Mouse (Mus musculus): ENCODE data around the gene Cers6. TPM values are rescaled to one million over a fixed set of nuclear protein-coding genes. Genes with fewer than 3 reads are reported as not detected.

Gene Cers6
- polyA plus RNA-seq, 3 experiments from 2014 or later, result 1.8 to 3.8 (median 3.0) TPM

GRCm38 (mm10) chr2:69071440-69072235 lies 210.4 kb downstream of the Cers6 start:
- no peak for ATAC-seq

- ATAC-seq, result no peak
Observed at GRCm38 (mm10) chr2:69077189-69077588, 215.9 kb downstream of the Cers6 start.

DNA sequence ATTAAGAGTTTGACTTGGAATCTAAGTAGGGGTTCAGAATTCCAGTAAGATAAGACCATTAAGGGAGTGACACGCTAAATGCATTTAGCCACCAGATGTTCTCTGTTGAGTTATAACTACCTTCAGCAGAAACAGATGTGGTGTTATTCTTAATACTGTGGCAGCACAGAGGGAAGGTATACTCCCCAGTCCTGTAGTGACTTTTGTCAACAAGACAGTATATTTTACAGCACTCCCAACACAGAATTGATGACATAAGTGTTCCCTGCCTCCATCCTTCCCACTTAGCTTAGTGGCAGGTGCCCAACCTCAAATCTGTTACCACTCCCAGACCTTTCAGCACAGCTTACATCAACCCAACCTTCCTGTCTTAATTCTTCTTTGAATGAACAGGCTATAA lies 219.5 kb downstream of the Cers6 start:
- ATAC-seq, result no peak

DNA sequence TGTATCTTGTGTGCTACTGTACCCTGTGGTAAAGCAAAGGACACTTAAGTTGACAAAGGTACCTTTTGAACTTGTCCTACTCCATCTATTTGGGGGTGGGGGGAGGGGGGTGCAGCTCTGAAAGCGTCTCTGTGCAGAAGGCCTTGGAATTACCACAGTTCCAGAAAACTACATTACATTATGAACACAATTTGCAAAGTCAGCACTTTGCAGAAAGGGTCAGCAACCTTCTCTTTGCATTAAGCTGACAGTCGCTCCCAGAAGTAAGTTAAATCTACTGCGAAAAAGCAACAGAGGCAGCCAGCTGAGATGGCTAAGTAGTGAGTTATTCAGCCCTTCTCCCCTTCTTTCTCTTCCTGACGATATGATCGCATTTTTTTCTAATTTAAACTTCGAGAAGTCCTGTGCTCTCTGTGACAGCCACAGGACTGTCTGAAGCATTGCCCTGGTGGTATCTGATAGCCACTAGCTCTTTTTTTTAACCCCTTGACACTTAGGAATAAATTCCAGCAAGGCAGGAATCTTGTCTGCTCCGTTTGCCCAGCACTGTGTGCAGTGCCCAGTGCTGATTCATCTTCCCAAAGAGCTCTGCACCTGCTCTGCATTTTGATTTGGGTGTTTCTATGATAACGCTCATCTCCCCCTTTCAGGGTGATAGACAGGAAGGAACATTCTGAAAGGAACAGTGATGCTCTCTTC lies 221.4 kb downstream of the Cers6 start:
- no peak for ATAC-seq

- no peak for ATAC-seq
Observed at GRCm38 (mm10) chr2:69083198-69083509, 221.9 kb downstream of the Cers6 start.

GRCm38 (mm10) chr2:69084416-69084815 lies 223.2 kb downstream of the Cers6 start:
- no peak for ATAC-seq

DNA sequence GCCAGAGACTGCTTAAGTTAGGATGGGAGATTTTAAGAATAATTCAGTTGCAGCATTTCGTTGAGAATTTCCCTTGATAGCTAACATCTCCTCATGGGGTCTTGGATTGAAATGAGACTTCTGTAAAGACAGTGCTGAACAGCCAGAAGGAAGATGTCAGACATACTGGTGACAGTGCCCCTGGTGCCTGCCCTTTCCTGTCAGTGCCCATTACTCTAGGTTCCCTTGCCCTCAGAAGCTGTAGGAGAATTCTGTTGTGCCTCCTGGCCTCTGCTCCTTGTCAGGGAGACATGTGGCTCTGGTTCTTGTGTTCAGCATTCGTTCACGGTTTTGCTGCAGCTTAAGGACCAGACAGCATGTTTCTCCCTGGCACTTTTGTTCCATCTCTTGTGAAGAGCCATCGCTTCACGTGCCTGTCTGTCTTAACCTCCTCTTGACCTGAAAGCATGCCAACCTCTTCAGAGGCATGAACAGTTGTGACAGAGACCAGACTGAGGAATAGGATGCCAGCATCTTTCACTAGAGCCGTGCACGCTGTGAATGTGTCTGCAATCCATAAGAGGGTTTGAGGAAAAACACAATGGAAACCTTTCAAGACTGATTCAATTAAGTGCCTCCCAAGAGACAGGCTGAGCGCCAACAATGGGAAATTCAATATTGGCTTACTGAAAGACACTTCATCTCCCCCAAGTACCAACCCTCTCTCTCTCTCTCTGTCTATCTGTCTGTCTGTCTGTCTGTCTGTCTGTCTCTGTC lies 225.4 kb downstream of the Cers6 start:
- ATAC-seq, result no peak

DNA sequence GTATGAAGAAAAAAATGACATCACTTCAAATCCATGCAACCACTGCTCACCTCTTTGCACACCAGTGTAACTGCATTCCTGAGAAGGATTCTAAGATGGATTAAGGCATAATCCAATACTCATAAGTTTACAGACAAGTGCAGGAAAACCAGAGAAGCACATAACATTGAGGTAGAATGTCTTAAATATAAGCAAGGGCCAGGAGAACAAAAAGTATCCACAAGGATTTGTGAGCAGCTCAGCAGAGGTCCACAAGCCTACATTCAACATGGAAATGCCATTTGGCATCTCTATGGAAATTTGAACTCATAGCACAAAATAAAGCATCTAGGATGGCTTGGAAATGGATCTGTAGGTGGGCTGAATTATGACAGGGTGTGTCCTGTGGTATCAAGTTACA lies 234.6 kb downstream of the Cers6 start:
- ATAC-seq, result no peak

DNA sequence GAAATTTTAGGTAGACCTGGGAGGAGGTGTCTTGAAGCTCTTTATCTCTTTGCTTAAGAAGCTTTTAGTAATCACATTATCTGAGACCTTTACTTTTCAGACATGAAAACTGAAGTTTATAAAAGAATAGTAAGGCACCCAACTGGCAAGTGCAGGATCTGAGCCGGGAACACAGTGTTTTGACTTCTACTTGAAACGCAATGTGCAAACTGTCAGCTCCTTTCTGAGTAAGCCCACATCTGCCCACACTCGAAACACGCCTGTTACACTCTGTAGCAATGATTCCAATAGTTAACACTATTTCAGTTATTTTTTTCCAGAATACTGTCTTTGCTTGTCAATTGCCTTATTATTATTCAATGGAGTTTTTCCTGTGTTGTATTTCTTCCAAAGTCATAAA lies 235.6 kb downstream of the Cers6 start:
- ATAC-seq, result no peak

DNA sequence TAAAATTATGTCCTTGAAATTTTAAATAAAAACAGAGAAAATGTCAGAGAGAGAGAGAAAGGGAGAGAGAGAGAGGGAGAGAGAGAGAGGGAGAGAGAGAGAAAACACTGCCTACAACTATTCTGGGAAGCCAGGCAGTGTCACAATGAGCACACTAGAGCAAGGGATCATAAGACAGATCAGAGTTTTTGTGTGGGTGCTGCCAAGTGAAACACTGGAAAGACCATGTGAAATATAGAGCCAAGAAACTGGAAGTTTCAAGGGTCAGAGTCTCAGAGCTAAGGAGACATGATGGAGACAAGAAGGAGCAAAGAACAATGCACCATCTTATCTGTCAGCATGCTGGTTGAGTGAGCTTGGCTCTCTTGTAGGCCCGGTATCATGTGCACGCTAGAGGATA lies 236.3 kb downstream of the Cers6 start:
- no peak for ATAC-seq

DNA sequence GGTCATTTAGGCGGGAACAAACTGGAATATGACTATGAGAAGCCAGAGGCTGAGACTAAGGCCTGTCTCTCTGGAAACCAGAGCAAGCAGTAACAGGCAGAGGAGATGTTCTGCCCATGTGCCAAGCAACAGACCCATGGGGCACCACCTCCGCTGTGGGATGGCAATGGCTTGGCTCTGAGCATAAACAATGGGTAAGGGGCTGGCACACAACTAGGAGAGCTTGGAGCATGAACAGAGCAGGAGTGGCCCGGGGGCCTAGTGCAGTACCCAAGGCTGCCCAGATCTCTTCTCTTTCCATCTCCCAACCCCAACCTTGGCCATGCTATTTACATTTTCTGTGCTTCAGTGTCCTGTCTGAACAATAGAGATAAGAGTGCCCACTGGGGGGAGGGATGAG lies 237.5 kb downstream of the Cers6 start:
- no peak for ATAC-seq

DNA sequence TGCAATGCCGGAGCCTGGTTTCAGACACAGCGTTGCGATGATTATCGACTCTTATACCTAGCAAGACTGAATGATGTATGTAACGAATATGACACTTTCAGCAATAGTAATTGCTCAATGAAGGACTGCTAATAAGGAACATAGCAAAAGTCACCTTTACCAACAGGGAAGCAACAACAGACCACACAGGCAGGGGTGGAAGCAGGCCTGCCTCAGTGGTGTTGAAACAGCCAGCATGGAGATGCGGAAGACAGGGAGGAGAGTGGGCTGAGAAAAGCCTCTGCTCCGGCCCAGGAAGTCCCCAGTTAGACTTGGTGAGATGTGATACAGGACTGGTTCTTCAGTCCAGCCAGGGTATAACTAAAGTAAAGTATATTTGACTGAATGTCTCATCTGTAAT lies 237.9 kb downstream of the Cers6 start:
- no peak for ATAC-seq

GRCm38 (mm10) chr2:69100706-69101105 lies 239.5 kb downstream of the Cers6 start:
- no peak for ATAC-seq

- no peak for ATAC-seq
Observed at GRCm38 (mm10) chr2:69103526-69103925, 242.3 kb downstream of the Cers6 start.

DNA sequence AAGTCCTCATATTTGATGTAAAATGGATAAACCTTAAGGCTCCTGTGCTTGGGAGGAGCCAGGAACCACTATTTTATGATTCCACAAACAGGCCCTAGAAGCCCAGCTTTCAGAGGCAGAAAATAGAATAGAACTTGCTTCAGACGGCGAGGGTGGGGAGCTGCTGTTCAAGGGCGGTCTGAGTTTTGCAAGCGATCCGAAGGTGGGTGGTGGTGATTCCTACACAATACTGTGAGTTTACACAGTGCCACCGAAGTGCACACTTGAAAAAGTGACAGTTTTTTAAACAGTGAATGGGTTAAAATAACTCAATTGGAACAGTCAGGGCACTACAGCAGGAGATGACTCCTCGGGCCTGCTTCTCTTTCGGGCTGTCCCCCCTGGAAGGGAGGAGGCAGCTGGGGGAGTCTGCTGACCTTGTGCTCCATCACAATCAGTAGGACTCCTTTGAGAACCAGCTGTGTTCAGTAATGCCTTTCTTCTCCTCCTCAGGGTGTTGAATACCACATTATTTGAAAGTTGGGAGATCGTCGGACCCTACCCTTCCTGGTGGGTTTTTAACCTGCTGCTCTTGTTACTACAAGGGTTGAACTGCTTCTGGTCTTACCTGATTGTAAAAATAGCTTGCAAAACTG lies 243.4 kb downstream of the Cers6 start:
- ATAC-seq, result no peak

DNA sequence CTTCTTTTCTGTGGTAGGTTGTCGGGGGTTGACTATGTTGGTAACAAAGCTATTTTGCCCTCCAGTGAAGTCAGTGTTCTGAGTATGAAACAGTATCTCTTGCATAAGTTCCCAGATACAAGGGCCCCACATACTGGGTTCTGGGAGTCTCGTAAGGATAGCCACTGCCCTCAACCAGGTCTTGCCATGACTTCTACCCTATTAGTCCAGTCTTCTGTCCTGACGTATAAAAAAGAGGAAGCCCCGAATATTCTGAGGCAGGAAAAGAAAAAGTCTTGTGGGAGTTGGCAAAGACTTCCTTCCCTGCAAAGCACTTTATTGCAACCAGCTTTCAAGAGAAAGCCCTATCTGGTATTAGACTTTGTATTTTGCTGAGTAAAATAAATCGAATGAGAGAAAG lies 248.0 kb downstream of the Cers6 start:
- no peak for ATAC-seq

- no peak for ATAC-seq
Observed at GRCm38 (mm10) chr2:69109710-69110109, 248.5 kb downstream of the Cers6 start.

DNA sequence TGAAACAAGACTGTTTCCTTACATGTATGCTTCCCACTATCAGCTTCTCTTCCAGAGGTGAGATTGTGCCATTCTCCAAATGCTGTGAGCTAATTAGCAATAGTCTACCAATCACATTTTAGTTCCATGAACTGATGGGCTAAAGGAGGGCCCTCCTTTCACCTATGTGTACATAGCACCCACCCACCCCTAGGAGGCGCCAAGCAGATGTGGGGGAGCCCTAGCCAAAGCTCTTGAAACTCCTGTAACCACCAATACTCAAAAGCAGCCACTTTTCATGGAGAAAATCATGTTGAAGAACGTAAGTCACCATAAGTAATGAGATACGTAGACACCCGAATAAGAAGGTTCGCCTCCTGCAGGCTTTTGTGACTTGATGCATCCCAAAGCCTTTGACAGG lies 251.4 kb downstream of the Cers6 start:
- ATAC-seq, result no peak

GRCm38 (mm10) chr2:69113829-69114547 lies 252.7 kb downstream of the Cers6 start:
- no peak for ATAC-seq

DNA sequence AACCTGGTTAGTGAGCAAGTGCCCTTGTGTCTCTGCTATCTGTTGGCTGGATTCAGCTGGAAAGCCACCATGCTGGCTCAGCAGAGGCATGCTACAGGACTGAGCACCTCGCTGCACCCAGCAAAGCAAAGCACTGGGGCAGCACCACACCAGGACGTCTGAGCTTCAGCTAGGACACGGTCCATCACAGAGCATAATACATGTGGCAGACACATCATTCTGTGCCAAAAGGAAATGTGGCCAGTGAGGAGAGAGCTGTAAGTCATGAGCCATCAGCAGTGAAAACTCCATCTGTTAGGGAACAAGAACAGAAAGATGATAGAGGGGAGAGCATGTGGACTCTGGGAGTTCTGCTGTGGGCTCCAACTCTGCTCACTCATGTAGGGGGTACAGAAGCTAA lies 254.7 kb downstream of the Cers6 start:
- no peak for ATAC-seq

- no peak for ATAC-seq
Observed at GRCm38 (mm10) chr2:69116767-69117166, 255.5 kb downstream of the Cers6 start.

GRCm38 (mm10) chr2:69118994-69119393 lies 257.8 kb downstream of the Cers6 start:
- ATAC-seq, result no peak

DNA sequence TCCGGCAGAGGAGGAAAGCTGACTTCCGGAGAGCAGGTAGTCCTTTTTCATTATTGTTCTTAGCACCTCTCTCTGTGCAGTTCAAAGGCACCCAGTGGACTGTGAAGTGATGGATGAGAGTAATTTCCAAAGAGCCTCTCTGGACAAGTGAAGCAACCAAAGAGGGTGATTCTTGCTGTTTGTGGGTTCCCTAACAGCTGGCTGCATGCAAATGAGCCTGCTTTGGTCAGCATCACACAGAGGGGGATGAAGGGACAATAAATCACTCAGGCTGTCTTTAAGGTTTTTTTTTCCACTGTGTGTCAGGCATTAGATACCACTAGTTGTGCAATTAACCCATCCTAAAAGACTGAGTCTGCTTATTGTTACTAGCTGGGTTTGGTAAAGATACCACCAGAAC lies 258.5 kb downstream of the Cers6 start:
- no peak for ATAC-seq
